Mouse (Mus musculus): Measurements from ENCODE around the gene Fam227a. TPM values are rescaled to one million over a fixed set of nuclear protein-coding genes. Genes with fewer than 3 reads are reported as not detected.
A peak's percentile ranks its signal among the peaks of the same experiment; 100 is the strongest.

Gene Fam227a
- total RNA-seq, 1 experiment = 1.2 TPM

DNA sequence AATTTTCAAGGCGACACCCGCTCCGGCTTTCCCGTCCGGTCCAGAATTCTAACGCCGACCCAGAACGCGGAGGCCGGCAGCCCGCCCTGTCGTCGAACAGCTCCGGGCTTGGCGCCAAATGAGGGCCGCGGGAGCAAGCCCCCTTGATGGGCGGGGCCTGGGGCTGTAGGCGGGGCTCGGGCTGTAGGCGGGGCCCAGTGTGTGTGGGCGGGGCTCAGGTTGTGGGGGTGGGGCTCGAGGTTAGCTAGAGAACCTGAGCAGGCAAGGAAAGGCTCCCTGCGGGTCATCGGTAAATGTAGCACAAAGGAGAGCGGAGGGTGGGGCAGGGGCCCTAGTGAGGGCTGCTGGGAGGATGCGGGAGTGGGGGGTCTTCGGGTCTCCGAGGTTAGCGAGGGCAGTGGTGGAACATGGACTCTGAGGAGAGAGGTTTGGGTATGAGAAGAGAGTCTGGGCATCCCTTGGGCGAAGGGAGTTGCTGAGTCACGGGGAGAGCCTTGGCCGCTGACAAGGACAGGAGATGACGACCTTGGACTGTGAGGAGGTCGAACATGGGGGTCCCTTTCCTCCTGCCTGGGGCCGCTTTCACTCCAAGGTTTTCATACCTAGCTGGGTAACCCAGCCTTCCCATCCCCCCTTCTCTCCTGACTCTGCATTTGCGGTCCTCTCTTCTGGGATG, 53.6 kb downstream of the Fam227a start, which contains the start of gene Dmc1:
Dmc1 (minus strand) TSS at position 120 of the 676 bp plus-strand sequence.
- H3K4me1 ChIP-seq (ENCODE audit: control insufficient read depth in 2 of 2, insufficient read depth in 2 of 2, low read length in 2 of 2, poor library complexity in 1 of 2) = peaks cover 0 to 2% of the 10 kb centered on the region in 2 experiments; a peak in 2 of 4 replicates
- H3K9ac ChIP-seq (ENCODE audit: insufficient read depth, low read depth, low read length, poor library complexity, severe bottlenecking) = peak within 1 kb of the TSS; percentile 81
- TF ChIP-seq ZNF384 (IDR thresholded peaks at IDR 0.05; ENCODE audit: low read depth, low read length) (no peak), HCFC1 (IDR thresholded peaks at IDR 0.05; ENCODE audit: borderline replicate concordance, insufficient read depth, low read length) (peak; percentile 26; the same call in 1 of the 2 replicates), ZC3H11A (IDR thresholded peaks at IDR 0.05; ENCODE audit: borderline replicate concordance, low read depth, low read length) (no peak), CHD2 (IDR thresholded peaks at IDR 0.05; ENCODE audit: low read depth, low read length) (no peak), MAFK (IDR thresholded peaks at IDR 0.05; ENCODE audit: insufficient read depth, low read depth, low read length) (peak; percentile 69)
- H3K4me3 ChIP-seq (ENCODE audit: insufficient read depth in 1 of 2, low read depth in 1 of 2, low read length in 2 of 2, poor library complexity in 1 of 2, severe bottlenecking in 1 of 2) = peak within 1 kb of the TSS; percentile 69 to 71
- DNase-seq (ENCODE audit: low read depth, low spot score) = peak; percentile 75
- peaks cover 7% of the 10 kb centered on the region for H3K36me3 ChIP-seq (ENCODE audit: control insufficient read depth, insufficient read depth, low read length, poor library complexity, severe bottlenecking)
- in situ Hi-C loops (cut with MboI; ENCODE audit: low sequenced_read_pairs in 2 of 2, unreplicated experiment in 2 of 2) = no loop called here
- H3K27ac ChIP-seq (ENCODE audit: insufficient read depth, low read depth, low read length, poor library complexity, severe bottlenecking) = peak within 1 kb of the TSS; percentile 94
- no peaks in the 10 kb centered on the region for H3K9me3 ChIP-seq (ENCODE audit: control insufficient read depth, insufficient read depth, low read depth, low read length)

DNA sequence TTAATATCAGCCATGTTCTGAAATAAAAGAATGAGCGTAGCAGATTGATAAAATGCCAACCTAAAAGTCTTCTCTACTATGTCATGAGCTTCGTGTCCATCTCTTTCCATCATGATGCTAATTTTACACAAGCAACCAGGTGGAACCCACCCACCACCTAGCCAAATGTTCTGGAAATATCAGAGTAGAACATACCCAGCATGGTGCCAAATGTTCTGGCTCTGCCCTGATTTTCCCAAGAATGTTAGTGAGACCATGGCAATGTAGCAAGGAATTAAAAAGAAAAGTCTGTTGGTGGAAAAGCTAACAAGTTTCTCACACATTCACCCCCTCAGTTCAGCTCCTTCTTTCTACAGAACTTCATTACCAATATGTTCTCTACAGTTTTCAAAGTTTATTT, 58.6 kb downstream of the Fam227a start:
- H3K4me3 ChIP-seq (ENCODE audit: insufficient read depth in 1 of 2, low read depth in 1 of 2, low read length in 2 of 2, poor library complexity in 1 of 2, severe bottlenecking in 1 of 2) = no peak overlapping the region
- no peak for TF ChIP-seq MAFK (IDR thresholded peaks at IDR 0.05; ENCODE audit: insufficient read depth, low read depth, low read length)
- no peak for TF ChIP-seq CHD2 (IDR thresholded peaks at IDR 0.05; ENCODE audit: low read depth, low read length)
- no peak for TF ChIP-seq ZNF384 (IDR thresholded peaks at IDR 0.05; ENCODE audit: low read depth, low read length)
- TF ChIP-seq HCFC1 (IDR thresholded peaks at IDR 0.05; ENCODE audit: borderline replicate concordance, insufficient read depth, low read length) = no peak
- TF ChIP-seq ZC3H11A (IDR thresholded peaks at IDR 0.05; ENCODE audit: borderline replicate concordance, low read depth, low read length) = no peak
- DNase-seq (ENCODE audit: low read depth, low spot score) = no peak
- in situ Hi-C loops (cut with MboI; ENCODE audit: low sequenced_read_pairs in 2 of 2, unreplicated experiment in 2 of 2) = no loop called here
- H3K36me3 ChIP-seq (ENCODE audit: control insufficient read depth, insufficient read depth, low read length, poor library complexity, severe bottlenecking) = peaks cover 11% of the 10 kb centered on the region
- no peak overlapping the region for H3K9ac ChIP-seq (ENCODE audit: insufficient read depth, low read depth, low read length, poor library complexity, severe bottlenecking)
- H3K4me1 ChIP-seq (ENCODE audit: control insufficient read depth in 2 of 2, insufficient read depth in 2 of 2, low read length in 2 of 2, poor library complexity in 1 of 2) = no peaks in the 10 kb centered on the region
- no peaks in the 10 kb centered on the region for H3K9me3 ChIP-seq (ENCODE audit: control insufficient read depth, insufficient read depth, low read depth, low read length)
- no peak overlapping the region for H3K27ac ChIP-seq (ENCODE audit: insufficient read depth, low read depth, low read length, poor library complexity, severe bottlenecking)

DNA sequence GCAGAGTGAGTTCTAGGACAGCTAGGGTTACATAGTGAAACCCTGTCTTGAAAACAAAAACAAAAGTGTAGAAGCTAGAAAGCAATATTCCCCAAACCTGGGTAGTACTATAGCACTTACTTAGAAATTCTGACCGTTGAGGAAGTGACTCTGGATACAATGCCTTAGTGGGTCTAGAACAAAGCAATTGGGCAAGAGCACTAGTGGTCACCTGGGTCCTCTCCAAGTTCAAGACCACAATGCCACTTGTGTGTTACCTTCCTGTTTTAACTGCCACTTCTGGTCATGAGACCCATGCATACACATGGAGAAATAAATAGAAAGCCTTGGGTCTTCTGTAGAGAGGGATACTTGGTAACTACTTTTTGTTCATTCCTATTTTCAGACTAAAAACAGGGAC, 60.0 kb downstream of the Fam227a start:
- Histone ChIP-seq H3K4me3 (ENCODE audit: insufficient read depth in 1 of 2, low read depth in 1 of 2, low read length in 2 of 2, poor library complexity in 1 of 2, severe bottlenecking in 1 of 2) (no peak overlapping the region), H3K27ac (ENCODE audit: insufficient read depth, low read depth, low read length, poor library complexity, severe bottlenecking) (no peak overlapping the region)
- in situ Hi-C loops (cut with MboI; ENCODE audit: low sequenced_read_pairs in 2 of 2, unreplicated experiment in 2 of 2) = no loop called here

DNA sequence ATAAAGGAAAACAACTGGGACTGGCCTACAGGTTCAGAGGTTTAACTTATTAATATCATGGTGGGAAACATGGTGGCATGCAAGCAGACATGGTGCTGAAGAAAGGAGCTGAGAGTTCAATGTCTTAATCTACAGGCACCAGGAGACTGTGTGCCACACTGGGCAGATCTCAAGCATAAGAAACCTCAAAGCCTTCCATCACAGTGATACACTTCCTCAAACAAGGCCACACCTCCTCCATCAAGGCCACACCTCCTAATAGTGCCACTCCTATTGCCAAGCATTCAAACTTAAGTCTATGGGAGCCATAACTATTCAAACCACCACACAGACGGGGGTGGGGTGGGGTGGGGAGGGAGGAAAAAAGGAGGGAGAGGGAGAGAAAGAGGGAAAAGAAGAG, 77.2 kb downstream of the Fam227a start:
- peaks cover 2% of the 10 kb centered on the region for H3K36me3 ChIP-seq (ENCODE audit: control insufficient read depth, insufficient read depth, low read length, poor library complexity, severe bottlenecking)
- in situ Hi-C loops (cut with MboI; ENCODE audit: low sequenced_read_pairs in 2 of 2, unreplicated experiment in 2 of 2) = no loop called here
- H3K4me1 ChIP-seq (ENCODE audit: control insufficient read depth in 2 of 2, insufficient read depth in 2 of 2, low read length in 2 of 2, poor library complexity in 1 of 2) = no peaks in the 10 kb centered on the region
- H3K9me3 ChIP-seq (ENCODE audit: control insufficient read depth, insufficient read depth, low read depth, low read length) = peaks cover 19% of the 10 kb centered on the region
- no peak overlapping the region for H3K4me3 ChIP-seq (ENCODE audit: insufficient read depth in 1 of 2, low read depth in 1 of 2, low read length in 2 of 2, poor library complexity in 1 of 2, severe bottlenecking in 1 of 2)
- no peak overlapping the region for H3K9ac ChIP-seq (ENCODE audit: insufficient read depth, low read depth, low read length, poor library complexity, severe bottlenecking)
- TF ChIP-seq HCFC1 (IDR thresholded peaks at IDR 0.05; ENCODE audit: borderline replicate concordance, insufficient read depth, low read length) (no peak), ZC3H11A (IDR thresholded peaks at IDR 0.05; ENCODE audit: borderline replicate concordance, low read depth, low read length) (no peak)
- no peak overlapping the region for H3K27ac ChIP-seq (ENCODE audit: insufficient read depth, low read depth, low read length, poor library complexity, severe bottlenecking)
- no peak for DNase-seq (ENCODE audit: low read depth, low spot score)

More for the DNA sequence above, 60.0 kb downstream of the Fam227a start:
- Histone ChIP-seq H3K9me3 (ENCODE audit: control insufficient read depth, insufficient read depth, low read depth, low read length) (no peaks in the 10 kb centered on the region), H3K9ac (ENCODE audit: insufficient read depth, low read depth, low read length, poor library complexity, severe bottlenecking) (no peak overlapping the region), H3K36me3 (ENCODE audit: control insufficient read depth, insufficient read depth, low read length, poor library complexity, severe bottlenecking) (peaks cover 11% of the 10 kb centered on the region), H3K4me1 (ENCODE audit: control insufficient read depth in 2 of 2, insufficient read depth in 2 of 2, low read length in 2 of 2, poor library complexity in 1 of 2) (no peaks in the 10 kb centered on the region)
- no peak for TF ChIP-seq ZNF384 (IDR thresholded peaks at IDR 0.05; ENCODE audit: low read depth, low read length)
- no peak for TF ChIP-seq CHD2 (IDR thresholded peaks at IDR 0.05; ENCODE audit: low read depth, low read length)
- TF ChIP-seq MAFK (IDR thresholded peaks at IDR 0.05; ENCODE audit: insufficient read depth, low read depth, low read length) = no peak
- TF ChIP-seq HCFC1 (IDR thresholded peaks at IDR 0.05; ENCODE audit: borderline replicate concordance, insufficient read depth, low read length) = no peak
- no peak for TF ChIP-seq ZC3H11A (IDR thresholded peaks at IDR 0.05; ENCODE audit: borderline replicate concordance, low read depth, low read length)
- DNase-seq (ENCODE audit: low read depth, low spot score) = no peak

Measured in ES-E14 (cell line).